Mouse (Mus musculus): ENCODE data around the gene Tmem19. TPM values are rescaled to one million over a fixed set of nuclear protein-coding genes. Genes with fewer than 3 reads are reported as not detected.

Gene Tmem19
- polyA plus RNA-seq, 1 experiment: 31.1 TPM

GRCm38 (mm10) chr10:115349509-115349908 is 12.8 kb downstream of the Tmem19 start:
- Histone ChIP-seq H3K36me3 (ENCODE audit: control insufficient read depth, insufficient read depth, low read length) (peaks cover 3% of the 10 kb centered on the region; the same call in 1 of the 2 replicates), H3K27me3 (ENCODE audit: control insufficient read depth, insufficient read depth, low read length) (no peaks in the 10 kb centered on the region), H3K4me3 (ENCODE audit: control insufficient read depth, insufficient read depth, low read length) (no peak overlapping the region), H3K27ac (ENCODE audit: control insufficient read depth, insufficient read depth, low read length) (no peak overlapping the region), H3K4me1 (replicated peaks; ENCODE audit: control insufficient read depth, insufficient read depth, low read length) (no peaks in the 10 kb centered on the region)
- 97% methylated on average over 7 of the region's 7 CpGs for WGBS
- no peak for DNase-seq
- TF ChIP-seq CTCF (IDR thresholded peaks at IDR 0.05; ENCODE audit: borderline replicate concordance, control insufficient read depth, extremely low read depth, insufficient read depth, low read length, poor library complexity) (no peak), POLR2A (IDR thresholded peaks at IDR 0.05; ENCODE audit: control insufficient read depth, extremely low read depth, insufficient read depth, low read length, poor library complexity) (no peak)

- TF ChIP-seq POLR2A (IDR thresholded peaks at IDR 0.05; ENCODE audit: control insufficient read depth, extremely low read depth, insufficient read depth, low read length, poor library complexity) (no peak), CTCF (IDR thresholded peaks at IDR 0.05; ENCODE audit: borderline replicate concordance, control insufficient read depth, extremely low read depth, insufficient read depth, low read length, poor library complexity) (no peak)
- no peak overlapping the region for H3K4me3 ChIP-seq (ENCODE audit: control insufficient read depth, insufficient read depth, low read length)
- H3K36me3 ChIP-seq (ENCODE audit: control insufficient read depth, insufficient read depth, low read length): peaks cover 3% of the 10 kb centered on the region; the same call in 1 of the 2 replicates
- 98% methylated on average over 10 of the region's 10 CpGs for WGBS
- no peaks in the 10 kb centered on the region for H3K4me1 ChIP-seq (replicated peaks; ENCODE audit: control insufficient read depth, insufficient read depth, low read length)
- DNase-seq: no peak
- H3K27me3 ChIP-seq (ENCODE audit: control insufficient read depth, insufficient read depth, low read length): no peaks in the 10 kb centered on the region
- no peak overlapping the region for H3K27ac ChIP-seq (ENCODE audit: control insufficient read depth, insufficient read depth, low read length)
Observed at GRCm38 (mm10) chr10:115349029-115349428, 13.3 kb downstream of the Tmem19 start.

- Histone ChIP-seq H3K4me3 (ENCODE audit: control insufficient read depth, insufficient read depth, low read length) (no peak overlapping the region), H3K27ac (ENCODE audit: control insufficient read depth, insufficient read depth, low read length) (no peak overlapping the region), H3K27me3 (ENCODE audit: control insufficient read depth, insufficient read depth, low read length) (no peaks in the 10 kb centered on the region), H3K4me1 (replicated peaks; ENCODE audit: control insufficient read depth, insufficient read depth, low read length) (no peaks in the 10 kb centered on the region), H3K36me3 (ENCODE audit: control insufficient read depth, insufficient read depth, low read length) (peaks cover 3% of the 10 kb centered on the region; the same call in 1 of the 2 replicates)
- no peak for TF ChIP-seq CTCF (IDR thresholded peaks at IDR 0.05; ENCODE audit: borderline replicate concordance, control insufficient read depth, extremely low read depth, insufficient read depth, low read length, poor library complexity)
- no peak for DNase-seq
- WGBS: 94% methylated on average over 6 of the region's 6 CpGs
Observed at GRCm38 (mm10) chr10:115348131-115348530, 14.2 kb downstream of the Tmem19 start.

- Histone ChIP-seq H3K27me3 (ENCODE audit: control insufficient read depth, insufficient read depth, low read length) (no peaks in the 10 kb centered on the region), H3K27ac (ENCODE audit: control insufficient read depth, insufficient read depth, low read length) (no peak overlapping the region), H3K4me3 (ENCODE audit: control insufficient read depth, insufficient read depth, low read length) (no peak overlapping the region), H3K36me3 (ENCODE audit: control insufficient read depth, insufficient read depth, low read length) (peaks cover 17% of the 10 kb centered on the region), H3K4me1 (replicated peaks; ENCODE audit: control insufficient read depth, insufficient read depth, low read length) (no peaks in the 10 kb centered on the region)
- TF ChIP-seq POLR2A (IDR thresholded peaks at IDR 0.05; ENCODE audit: control insufficient read depth, extremely low read depth, insufficient read depth, low read length, poor library complexity): no peak
- no peak for TF ChIP-seq CTCF (IDR thresholded peaks at IDR 0.05; ENCODE audit: borderline replicate concordance, control insufficient read depth, extremely low read depth, insufficient read depth, low read length, poor library complexity)
- DNase-seq: no peak
Observed at GRCm38 (mm10) chr10:115346444-115346843, 15.9 kb downstream of the Tmem19 start.

GRCm38 (mm10) chr10:115342771-115343425 is 19.4 kb downstream of the Tmem19 start:
- TF ChIP-seq POLR2A (IDR thresholded peaks at IDR 0.05; ENCODE audit: control insufficient read depth, extremely low read depth, insufficient read depth, low read length, poor library complexity): no peak
- 71% methylated on average over 4 of the region's 4 CpGs for WGBS

GRCm38 (mm10) chr10:115339820-115340328 is 22.4 kb downstream of the Tmem19 start:
- WGBS: 76% methylated on average over 7 of the region's 7 CpGs
- no peak for TF ChIP-seq CTCF (IDR thresholded peaks at IDR 0.05; ENCODE audit: borderline replicate concordance, control insufficient read depth, extremely low read depth, insufficient read depth, low read length, poor library complexity)
- no peak for TF ChIP-seq POLR2A (IDR thresholded peaks at IDR 0.05; ENCODE audit: control insufficient read depth, extremely low read depth, insufficient read depth, low read length, poor library complexity)
- no peak for DNase-seq
- Histone ChIP-seq H3K27ac (ENCODE audit: control insufficient read depth, insufficient read depth, low read length) (no peak overlapping the region), H3K4me3 (ENCODE audit: control insufficient read depth, insufficient read depth, low read length) (no peak overlapping the region), H3K27me3 (ENCODE audit: control insufficient read depth, insufficient read depth, low read length) (no peaks in the 10 kb centered on the region), H3K4me1 (replicated peaks; ENCODE audit: control insufficient read depth, insufficient read depth, low read length) (no peaks in the 10 kb centered on the region), H3K36me3 (ENCODE audit: control insufficient read depth, insufficient read depth, low read length) (peaks cover 14% of the 10 kb centered on the region)

More at GRCm38 (mm10) chr10:115342771-115343425, 19.4 kb downstream of the Tmem19 start:
- Histone ChIP-seq H3K27ac (ENCODE audit: control insufficient read depth, insufficient read depth, low read length) (no peak overlapping the region), H3K4me3 (ENCODE audit: control insufficient read depth, insufficient read depth, low read length) (no peak overlapping the region), H3K36me3 (ENCODE audit: control insufficient read depth, insufficient read depth, low read length) (peaks cover 18% of the 10 kb centered on the region), H3K27me3 (ENCODE audit: control insufficient read depth, insufficient read depth, low read length) (no peaks in the 10 kb centered on the region), H3K4me1 (replicated peaks; ENCODE audit: control insufficient read depth, insufficient read depth, low read length) (no peaks in the 10 kb centered on the region)
- DNase-seq: no peak

GRCm38 (mm10) chr10:115336901-115337300 is 25.4 kb downstream of the Tmem19 start:
- 95% methylated on average over 4 of the region's 4 CpGs for WGBS
- TF ChIP-seq CTCF (IDR thresholded peaks at IDR 0.05; ENCODE audit: borderline replicate concordance, control insufficient read depth, extremely low read depth, insufficient read depth, low read length, poor library complexity) (no peak), POLR2A (IDR thresholded peaks at IDR 0.05; ENCODE audit: control insufficient read depth, extremely low read depth, insufficient read depth, low read length, poor library complexity) (no peak)
- DNase-seq: no peak
- Histone ChIP-seq H3K4me1 (replicated peaks; ENCODE audit: control insufficient read depth, insufficient read depth, low read length) (no peaks in the 10 kb centered on the region), H3K27me3 (ENCODE audit: control insufficient read depth, insufficient read depth, low read length) (no peaks in the 10 kb centered on the region), H3K36me3 (ENCODE audit: control insufficient read depth, insufficient read depth, low read length) (peaks cover 6% of the 10 kb centered on the region; the same call in 1 of the 2 replicates), H3K4me3 (ENCODE audit: control insufficient read depth, insufficient read depth, low read length) (no peak overlapping the region), H3K27ac (ENCODE audit: control insufficient read depth, insufficient read depth, low read length) (no peak overlapping the region)

All from thymus, adult 2 months (tissue).